Mouse (Mus musculus) heart, embryonic 11.5 days (tissue): ENCODE results near the gene Sim2. TPM values are rescaled to one million over a fixed set of nuclear protein-coding genes. Genes with fewer than 3 reads are reported as not detected.
A peak's percentile ranks its signal among the peaks of the same experiment; 100 is the strongest.

ENCODE experiments used
- ATAC-seq: fragments of 200-750 bp; cut with Nextera tagmentation; replicated peaks from 2 replicates; pipeline ENCODE4 v1.8.0; 2017; ENCODE audit warnings: moderate library complexity; ENCODE audit not compliant: insufficient number of reproducible peaks, low FRiP score, low TSS enrichment
- H3K27ac ChIP-seq: fragments of 300-500 bp; sonication (generic); 2 replicates; pipeline ENCODE4 v1.5.1; 2014; ENCODE audit warnings: mild to moderate bottlenecking, low read depth, low read length
- H3K27me3 ChIP-seq: fragments of 300-500 bp; sonication (generic); 2 replicates; pipeline ENCODE4 v1.6.1; 2014; ENCODE audit warnings: mild to moderate bottlenecking, low read length, mixed read lengths; ENCODE audit not compliant: control insufficient read depth, insufficient read depth
- H3K36me3 ChIP-seq: fragments of 300-500 bp; sonication (generic); 2 replicates; pipeline ENCODE4 v1.6.1; 2014; ENCODE audit warnings: mild to moderate bottlenecking, low read length, moderate library complexity, mixed read lengths; ENCODE audit not compliant: control insufficient read depth, insufficient read depth
- H3K4me1 ChIP-seq: fragments of 300-500 bp; sonication (generic); 2 replicates; pipeline ENCODE4 v1.6.1; 2014; ENCODE audit warnings: low read length; ENCODE audit not compliant: control insufficient read depth, insufficient read depth
- H3K4me2 ChIP-seq: fragments of 300-500 bp; sonication (generic); 2 replicates; pipeline ENCODE4 v1.6.1; 2014; ENCODE audit warnings: mild to moderate bottlenecking, moderate library complexity
- H3K4me3 ChIP-seq: fragments of 300-500 bp; sonication (generic); 2 replicates; pipeline ENCODE4 v1.5.1; 2014; ENCODE audit warnings: low read depth, low read length
- H3K9ac ChIP-seq: fragments of 300-500 bp; sonication (generic); 2 replicates; pipeline ENCODE4 v1.6.1; 2014; ENCODE audit warnings: mild to moderate bottlenecking, low read depth, low read length, moderate library complexity
- H3K9me3 ChIP-seq: fragments of 300-500 bp; sonication (generic); replicated peaks from 2 replicates; pipeline ENCODE4 v1.6.1; 2016; ENCODE audit warnings: low read length; ENCODE audit not compliant: control insufficient read depth
- WGBS: fragments of 180-500 bp; shearing (Covaris S2); extraction: QIAGEN DNeasy Blood & Tissue Kit; methylation state at CpG from one replicate; pipeline ENCODE4 v1.1.7; 2014; ENCODE audit not compliant: insufficient replicate concordance; 5-methylcytosine and 5-hydroxymethylcytosine counted together
- polyA plus RNA-seq: library from polyadenylated mRNA; unstranded; fragments of >200 nt; fragmentation: Nextera tagmentation; extraction: Ambion mirVana; gene quantifications from 2 replicates; pipeline ENCODE4 v1.2.1, GENCODE M21; 2014

The Sim2 gene
- polyA plus RNA-seq, 1 experiment from 2014 or later, result 0.17 TPM

- Histone ChIP-seq H3K9me3 (no peaks in the 10 kb centered on the region), H3K27ac (no peak overlapping the region), H3K4me3 (no peak overlapping the region), H3K27me3 (peaks cover 98% of the 10 kb centered on the region), H3K4me2 (no peak overlapping the region), H3K9ac (no peak overlapping the region), H3K36me3 (no peaks in the 10 kb centered on the region), H3K4me1 (peaks cover 17% of the 10 kb centered on the region)
- 6% methylated on average over 14 of the region's 14 CpGs for WGBS
- no peak for ATAC-seq
These were observed 4.3 kb downstream of the Sim2 start for GRCm38 (mm10) chr16:94088819-94089692.

- Histone ChIP-seq H3K27ac (no peak overlapping the region), H3K4me3 (no peak overlapping the region), H3K9ac (no peak overlapping the region), H3K4me1 (no peaks in the 10 kb centered on the region), H3K36me3 (no peaks in the 10 kb centered on the region), H3K27me3 (peaks cover 93% of the 10 kb centered on the region), H3K4me2 (no peak overlapping the region), H3K9me3 (no peaks in the 10 kb centered on the region)
- 1% methylated on average over 12 of the region's 12 CpGs for WGBS
- no peak for ATAC-seq
These were observed 7.9 kb downstream of the Sim2 start for GRCm38 (mm10) chr16:94092511-94093150.

GRCm38 (mm10) chr16:94093151-94093863, 8.6 kb downstream of the Sim2 start:
- H3K36me3 ChIP-seq, result no peaks in the 10 kb centered on the region
- no peak overlapping the region for H3K4me2 ChIP-seq
- H3K27ac ChIP-seq, result no peak overlapping the region
- peaks cover 93% of the 10 kb centered on the region for H3K27me3 ChIP-seq
- no peak for ATAC-seq
- no peaks in the 10 kb centered on the region for H3K9me3 ChIP-seq
- no peaks in the 10 kb centered on the region; the same call in 1 of the 2 replicates for H3K4me1 ChIP-seq
- H3K4me3 ChIP-seq, result no peak overlapping the region
- H3K9ac ChIP-seq, result no peak overlapping the region
- WGBS, result under 1% methylated on average over 24 of the region's 24 CpGs

- no peak overlapping the region for H3K9ac ChIP-seq
- ATAC-seq, result no peak
- under 1% methylated on average over 48 of the region's 48 CpGs for WGBS
- no peak overlapping the region for H3K4me2 ChIP-seq
- no peaks in the 10 kb centered on the region for H3K36me3 ChIP-seq
- no peaks in the 10 kb centered on the region; the same call in 1 of the 2 replicates for H3K4me1 ChIP-seq
- H3K4me3 ChIP-seq, result 0 out of 2 replicates have a peak overlapping the region, but pooled peaks have one; percentile 5
- H3K9me3 ChIP-seq, result no peaks in the 10 kb centered on the region
- H3K27ac ChIP-seq, result no peak overlapping the region
- peaks cover 91% of the 10 kb centered on the region for H3K27me3 ChIP-seq
These were observed 9.7 kb downstream of the Sim2 start for GRCm38 (mm10) chr16:94094251-94095108.

GRCm38 (mm10) chr16:94095109-94095822, 10.5 kb downstream of the Sim2 start:
- Histone ChIP-seq H3K36me3 (no peaks in the 10 kb centered on the region), H3K9ac (no peak overlapping the region), H3K9me3 (no peaks in the 10 kb centered on the region), H3K4me1 (no peaks in the 10 kb centered on the region; the same call in 1 of the 2 replicates), H3K4me3 (0 out of 2 replicates have a peak overlapping the region, but pooled peaks have one; percentile 5), H3K4me2 (no peak overlapping the region), H3K27me3 (peaks cover 89% of the 10 kb centered on the region), H3K27ac (no peak overlapping the region)
- WGBS, result 1% methylated on average over 26 of the region's 26 CpGs
- no peak for ATAC-seq

- Histone ChIP-seq H3K4me1 (no peaks in the 10 kb centered on the region; the same call in 1 of the 2 replicates), H3K27ac (no peak overlapping the region), H3K9ac (no peak overlapping the region), H3K36me3 (no peaks in the 10 kb centered on the region), H3K4me3 (no peak overlapping the region), H3K9me3 (no peaks in the 10 kb centered on the region), H3K4me2 (no peak overlapping the region), H3K27me3 (peaks cover 82% of the 10 kb centered on the region)
- ATAC-seq, result no peak
- 3% methylated on average over 14 of the region's 14 CpGs for WGBS
These were observed 11.7 kb downstream of the Sim2 start for GRCm38 (mm10) chr16:94096479-94096878.

- Histone ChIP-seq H3K9me3 (no peaks in the 10 kb centered on the region), H3K4me3 (no peak overlapping the region), H3K27ac (no peak overlapping the region), H3K36me3 (no peaks in the 10 kb centered on the region), H3K4me2 (no peak overlapping the region), H3K9ac (no peak overlapping the region), H3K4me1 (no peaks in the 10 kb centered on the region; the same call in 1 of the 2 replicates), H3K27me3 (peaks cover 68% of the 10 kb centered on the region)
- ATAC-seq, result peak; percentile 77; the same call in 1 of the 2 replicates
- 6% methylated on average over 12 of the region's 12 CpGs for WGBS
These were observed 13.2 kb downstream of the Sim2 start for GRCm38 (mm10) chr16:94097724-94098455.
